Mouse (Mus musculus): ENCODE measurements around the gene Plekhb1. TPM values are rescaled to one million over a fixed set of nuclear protein-coding genes. Genes with fewer than 3 reads are reported as not detected.

Gene Plekhb1
- 0.41 and 0.49 TPM in 2 replicates for polyA plus RNA-seq (2015; fragmentation: Nextera tagmentation; extraction: Ambion mirVana)

- WGBS (ENCODE audit: insufficient replicate concordance): 69% methylated on average over 8 of the region's 8 CpGs
- no peak for ATAC-seq (ENCODE audit: low read depth)
These were observed at the start of gene Plekhb1 for GRCm38 (mm10) chr7:100662231-100662630. TSS of gene Plekhb1 (minus strand) at chr7:100662414.

GRCm38 (mm10) chr7:100706883-100707480 lies 44.8 kb upstream of the Plekhb1 start:
- Histone ChIP-seq H3K4me2 (peak overlapping the region; percentile 99), H3K4me1 (replicated peaks) (peaks cover 23% of the 10 kb centered on the region), H3K27ac (peak overlapping the region; percentile 85), H3K36me3 (no peaks in the 10 kb centered on the region), H3K27me3 (0 out of 2 replicates have a peak, but pooled peaks cover 4% of the 10 kb centered on the region), H3K9ac (peak overlapping the region; percentile 93), H3K4me3 (replicated peaks) (peak overlapping the region; percentile 92), H3K9me3 (replicated peaks) (no peaks in the 10 kb centered on the region)
- ATAC-seq (ENCODE audit: low read depth) (peak; percentile 8), DNase-seq (no peak)
- 2% methylated on average over 22 of the region's 23 CpGs for WGBS (ENCODE audit: insufficient replicate concordance)

More at GRCm38 (mm10) chr7:100662231-100662630, at the start of gene Plekhb1:
- Histone ChIP-seq H3K4me2 (no peak within 1 kb of the TSS), H3K27me3 (peaks cover 20% of the 10 kb centered on the region; the same call in 1 of the 2 replicates), H3K9me3 (replicated peaks) (no peaks in the 10 kb centered on the region), H3K4me3 (replicated peaks) (no peak within 1 kb of the TSS), H3K36me3 (no peaks in the 10 kb centered on the region), H3K9ac (no peak within 1 kb of the TSS), H3K27ac (no peak within 1 kb of the TSS), H3K4me1 (replicated peaks) (peaks cover 15% of the 10 kb centered on the region)
- no peak for DNase-seq

- peak within 1 kb of the TSS; percentile 99 for H3K4me2 ChIP-seq
- no peaks in the 10 kb centered on the region for H3K36me3 ChIP-seq
- peak within 1 kb of the TSS; percentile 92 for H3K4me3 ChIP-seq (replicated peaks)
- 0 out of 2 replicates have a peak, but pooled peaks cover 4% of the 10 kb centered on the region for H3K27me3 ChIP-seq
- DNase-seq: peak; percentile 86
- H3K4me1 ChIP-seq (replicated peaks): peaks cover 23% of the 10 kb centered on the region
- no peaks in the 10 kb centered on the region for H3K9me3 ChIP-seq (replicated peaks)
- peak within 1 kb of the TSS; percentile 93 for H3K9ac ChIP-seq
- peak within 1 kb of the TSS; percentile 85 for H3K27ac ChIP-seq
- ATAC-seq (ENCODE audit: low read depth): peak; percentile 98
- WGBS (ENCODE audit: insufficient replicate concordance): under 1% methylated on average over 36 of the region's 37 CpGs
These were observed 44.1 kb upstream of the Plekhb1 start, which contains the start of gene Fam168a for GRCm38 (mm10) chr7:100706143-100706841. TSS of gene Fam168a (plus strand) at chr7:100706635.

- Histone ChIP-seq H3K27me3 (no peaks in the 10 kb centered on the region), H3K9me3 (replicated peaks) (no peaks in the 10 kb centered on the region), H3K4me3 (replicated peaks) (no peak overlapping the region), H3K4me2 (no peak overlapping the region), H3K4me1 (replicated peaks) (peaks cover 14% of the 10 kb centered on the region), H3K36me3 (no peaks in the 10 kb centered on the region), H3K9ac (no peak overlapping the region), H3K27ac (no peak overlapping the region)
- ATAC-seq (ENCODE audit: low read depth) (no peak), DNase-seq (no peak)
- 54% methylated on average over 8 of the region's 8 CpGs for WGBS (ENCODE audit: insufficient replicate concordance)
These were observed 37.9 kb upstream of the Plekhb1 start for GRCm38 (mm10) chr7:100699771-100700770.

- Histone ChIP-seq H3K4me1 (replicated peaks) (0 out of 2 replicates have a peak, but pooled peaks cover 3% of the 10 kb centered on the region), H3K27ac (no peak overlapping the region), H3K4me3 (replicated peaks) (no peak overlapping the region), H3K36me3 (no peaks in the 10 kb centered on the region), H3K9me3 (replicated peaks) (no peaks in the 10 kb centered on the region), H3K9ac (no peak overlapping the region), H3K4me2 (no peak overlapping the region), H3K27me3 (no peaks in the 10 kb centered on the region)
- WGBS (ENCODE audit: insufficient replicate concordance): 68% methylated on average over 8 of the region's 8 CpGs
- ATAC-seq (ENCODE audit: low read depth): no peak
- no peak for DNase-seq
These were observed 31.0 kb upstream of the Plekhb1 start for GRCm38 (mm10) chr7:100693199-100693598.

GRCm38 (mm10) chr7:100688471-100688870 lies 26.3 kb upstream of the Plekhb1 start:
- Histone ChIP-seq H3K27ac (no peak overlapping the region), H3K9ac (no peak overlapping the region), H3K4me3 (replicated peaks) (no peak overlapping the region), H3K27me3 (no peaks in the 10 kb centered on the region), H3K9me3 (replicated peaks) (no peaks in the 10 kb centered on the region), H3K4me1 (replicated peaks) (peaks cover 24% of the 10 kb centered on the region), H3K4me2 (no peak overlapping the region), H3K36me3 (no peaks in the 10 kb centered on the region)
- no peak for DNase-seq
- ATAC-seq (ENCODE audit: low read depth): no peak
- WGBS (ENCODE audit: insufficient replicate concordance): 86% methylated on average over 7 of the region's 7 CpGs

- Histone ChIP-seq H3K36me3 (no peaks in the 10 kb centered on the region), H3K9me3 (replicated peaks) (no peaks in the 10 kb centered on the region), H3K27ac (peak overlapping the region; percentile 68), H3K9ac (0 out of 2 replicates have a peak overlapping the region, but pooled peaks have one; percentile 13), H3K4me2 (no peak overlapping the region), H3K4me3 (replicated peaks) (no peak overlapping the region), H3K27me3 (no peaks in the 10 kb centered on the region), H3K4me1 (replicated peaks) (peaks cover 24% of the 10 kb centered on the region)
- ATAC-seq (ENCODE audit: low read depth): peak; percentile 65
- 35% methylated on average over 13 of the region's 13 CpGs for WGBS (ENCODE audit: insufficient replicate concordance)
- peak; percentile 80 for DNase-seq
These were observed 23.1 kb upstream of the Plekhb1 start for GRCm38 (mm10) chr7:100685061-100686030.

- Histone ChIP-seq H3K9me3 (replicated peaks) (no peaks in the 10 kb centered on the region), H3K4me1 (replicated peaks) (peaks cover 24% of the 10 kb centered on the region), H3K27ac (peak overlapping the region; percentile 84), H3K36me3 (no peaks in the 10 kb centered on the region), H3K27me3 (no peaks in the 10 kb centered on the region), H3K4me2 (peak overlapping the region; percentile 46), H3K4me3 (replicated peaks) (no peak overlapping the region), H3K9ac (no peak overlapping the region)
- 19% methylated on average over 7 of the region's 7 CpGs for WGBS (ENCODE audit: insufficient replicate concordance)
- ATAC-seq (ENCODE audit: low read depth): peak; percentile 82
- peak; percentile 77 for DNase-seq
These were observed 22.3 kb upstream of the Plekhb1 start for GRCm38 (mm10) chr7:100684538-100684937.

GRCm38 (mm10) chr7:100684081-100684480 lies 21.9 kb upstream of the Plekhb1 start:
- ATAC-seq (ENCODE audit: low read depth): peak; percentile 73
- Histone ChIP-seq H3K4me3 (replicated peaks) (no peak overlapping the region), H3K27me3 (no peaks in the 10 kb centered on the region; the same call in 1 of the 2 replicates), H3K27ac (peak overlapping the region; percentile 84), H3K9me3 (replicated peaks) (no peaks in the 10 kb centered on the region), H3K4me2 (peak overlapping the region; percentile 46), H3K4me1 (replicated peaks) (peaks cover 29% of the 10 kb centered on the region), H3K9ac (no peak overlapping the region), H3K36me3 (no peaks in the 10 kb centered on the region)
- 39% methylated on average over 5 of the region's 5 CpGs for WGBS (ENCODE audit: insufficient replicate concordance)
- DNase-seq: no peak

GRCm38 (mm10) chr7:100683241-100683640 lies 21.0 kb upstream of the Plekhb1 start:
- no peak for DNase-seq
- peak overlapping the region; percentile 84 for H3K27ac ChIP-seq
- 90% methylated on average over 1 of the region's 1 CpGs for WGBS (ENCODE audit: insufficient replicate concordance)
- peaks cover 29% of the 10 kb centered on the region for H3K4me1 ChIP-seq (replicated peaks)
- no peaks in the 10 kb centered on the region; the same call in 1 of the 2 replicates for H3K27me3 ChIP-seq
- no peaks in the 10 kb centered on the region for H3K36me3 ChIP-seq
- no peak for ATAC-seq (ENCODE audit: low read depth)
- no peak overlapping the region for H3K9ac ChIP-seq
- no peak overlapping the region for H3K4me2 ChIP-seq
- no peaks in the 10 kb centered on the region for H3K9me3 ChIP-seq (replicated peaks)
- no peak overlapping the region for H3K4me3 ChIP-seq (replicated peaks)

Measured in liver, embryonic 13.5 days (tissue).